Mouse (Mus musculus) kidney, adult 8-10 months (tissue): ENCODE measurements around the gene Spag4.

ENCODE experiments used
- DNase-seq, 2 experiments: peaks; one replicate each; pipeline ENCODE4 v3.0.0; 2022

Gene Spag4

GRCm38 (mm10) chr2:156065099-156066041, at the start of gene Spag4:
Gene Spag4 (plus strand): TSS chr2:156065175.
- peak; percentile 58 to 68 for DNase-seq

GRCm38 (mm10) chr2:156018106-156018505, 46.9 kb upstream of the Spag4 start:
- no peak for DNase-seq

- DNase-seq = no peak
These were observed 43.8 kb upstream of the Spag4 start for GRCm38 (mm10) chr2:156021219-156021618.

GRCm38 (mm10) chr2:156021765-156022164, 43.2 kb upstream of the Spag4 start:
- DNase-seq = no peak

GRCm38 (mm10) chr2:156025482-156025881, 39.5 kb upstream of the Spag4 start:
- DNase-seq = peak in 1 of 2 experiments; percentile 19

GRCm38 (mm10) chr2:156039390-156039789, 25.6 kb upstream of the Spag4 start:
- DNase-seq = no peak

- DNase-seq = no peak
These were observed 22.1 kb upstream of the Spag4 start for GRCm38 (mm10) chr2:156042903-156043302.

GRCm38 (mm10) chr2:156047929-156048328, 17.0 kb upstream of the Spag4 start:
- DNase-seq = no peak

- no peak for DNase-seq
These were observed 12.2 kb upstream of the Spag4 start, which contains the start of gene Fer1l4 for GRCm38 (mm10) chr2:156052816-156053215. Gene Fer1l4 (minus strand): TSS chr2:156052947.

GRCm38 (mm10) chr2:156066126-156066525, 1.2 kb downstream of the Spag4 start:
- DNase-seq = peak in 1 of 2 experiments; percentile 23

- DNase-seq = peak; percentile 13 to 24
These were observed 2.9 kb downstream of the Spag4 start for GRCm38 (mm10) chr2:156067916-156068315.

- DNase-seq = no peak
These were observed 6.3 kb downstream of the Spag4 start for GRCm38 (mm10) chr2:156071236-156071635.

- no peak for DNase-seq
These were observed 8.8 kb downstream of the Spag4 start for GRCm38 (mm10) chr2:156073725-156074124.

- peak in 1 of 2 experiments; percentile 12 for DNase-seq
These were observed 12.5 kb downstream of the Spag4 start for GRCm38 (mm10) chr2:156077461-156077860.

- DNase-seq = no peak
These were observed 13.6 kb downstream of the Spag4 start for GRCm38 (mm10) chr2:156078421-156079182.

GRCm38 (mm10) chr2:156079183-156079560, 14.2 kb downstream of the Spag4 start:
- no peak for DNase-seq

GRCm38 (mm10) chr2:156079674-156080073, 14.7 kb downstream of the Spag4 start:
- peak in 1 of 2 experiments; percentile 13 for DNase-seq

GRCm38 (mm10) chr2:156080391-156080790, 15.4 kb downstream of the Spag4 start:
- DNase-seq = no peak

GRCm38 (mm10) chr2:156084541-156084940, 19.6 kb downstream of the Spag4 start:
- no peak for DNase-seq

- no peak for DNase-seq
These were observed 22.6 kb downstream of the Spag4 start for GRCm38 (mm10) chr2:156087391-156088110.

- no peak for DNase-seq
These were observed 24.8 kb downstream of the Spag4 start for GRCm38 (mm10) chr2:156089799-156090198.

- no peak for DNase-seq
These were observed 27.0 kb downstream of the Spag4 start for GRCm38 (mm10) chr2:156091926-156092325.
